Mouse (Mus musculus) adrenal gland, postnatal 4 days (tissue): ENCODE data around the gene Ly6g6c. TPM values are rescaled to one million over a fixed set of nuclear protein-coding genes. Genes with fewer than 3 reads are reported as not detected.
A peak's percentile ranks its signal among the peaks of the same experiment; 100 is the strongest.

Experiments used
- DNase-seq, 2 experiments: peaks; one replicate each; pipeline ENCODE4 v3.0.0; 2021 to 2022; ENCODE audit warnings: low spot score in 2 of 2, mixed read lengths in 2 of 2
- total RNA-seq, 2 experiments: library from RNA; stranded (reverse); gene quantifications; 2 replicates each; pipeline ENCODE4 v1.2.3; 2021

The Ly6g6c gene
- total RNA-seq, 2 experiments from 2014 or later: 0.31 to 0.34 TPM

DNA sequence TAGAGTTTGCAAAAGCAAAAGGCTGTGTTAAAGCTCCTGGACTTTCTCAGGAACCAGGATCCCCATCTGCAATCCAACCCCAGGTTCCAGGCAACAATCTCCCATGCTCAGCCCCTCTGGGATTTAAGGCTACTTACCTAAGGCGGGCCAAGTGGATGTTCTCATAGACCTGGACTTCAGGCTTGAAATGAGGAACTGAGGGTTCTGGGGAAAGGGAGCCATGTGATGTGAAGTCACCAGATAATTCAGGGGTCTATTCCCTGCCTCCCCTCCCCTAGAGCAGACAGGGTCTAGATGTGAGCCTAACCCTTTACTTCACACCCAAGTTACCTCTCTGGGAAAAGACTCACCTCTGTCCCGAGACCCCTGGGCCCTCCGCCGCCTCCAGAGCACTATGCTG is 15.5 kb downstream of the Ly6g6c start:
- no peak for DNase-seq

- DNase-seq: no peak
Observed at GRCm38 (mm10) chr17:35082841-35083576, 17.8 kb downstream of the Ly6g6c start.

GRCm38 (mm10) chr17:35083929-35084497 is 18.8 kb downstream of the Ly6g6c start:
- no peak for DNase-seq

GRCm38 (mm10) chr17:35085208-35085865 is 20.1 kb downstream of the Ly6g6c start, which contains the start of gene Ly6g6f:
Gene Ly6g6f, minus strand, starts transcription at chr17:35085610.
- DNase-seq: no peak

DNA sequence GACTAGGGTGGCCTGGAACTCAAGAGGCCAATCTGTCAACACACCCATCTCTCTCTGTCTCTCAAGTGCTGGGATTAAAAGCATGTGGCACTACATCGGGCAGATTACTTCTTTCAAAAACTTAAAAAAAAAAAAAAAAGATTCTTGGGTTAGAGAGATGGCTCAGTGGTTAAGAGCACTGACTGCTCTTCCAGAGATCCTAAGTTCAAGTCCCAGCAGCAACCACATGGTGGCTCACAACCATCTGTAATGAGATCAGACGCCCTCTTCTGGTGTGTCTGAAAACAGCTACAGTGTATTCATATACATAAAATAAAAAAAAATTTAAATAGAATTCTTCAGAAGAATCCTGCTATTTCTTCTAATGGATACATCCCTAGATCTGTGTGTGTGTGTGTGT is 23.0 kb downstream of the Ly6g6c start:
- DNase-seq: no peak

- DNase-seq: peak; percentile 84 to 87
Observed at GRCm38 (mm10) chr17:35088825-35089644, 23.8 kb downstream of the Ly6g6c start, which contains the start of gene Abhd16a. Gene Abhd16a, plus strand, starts transcription at chr17:35089263.

DNA sequence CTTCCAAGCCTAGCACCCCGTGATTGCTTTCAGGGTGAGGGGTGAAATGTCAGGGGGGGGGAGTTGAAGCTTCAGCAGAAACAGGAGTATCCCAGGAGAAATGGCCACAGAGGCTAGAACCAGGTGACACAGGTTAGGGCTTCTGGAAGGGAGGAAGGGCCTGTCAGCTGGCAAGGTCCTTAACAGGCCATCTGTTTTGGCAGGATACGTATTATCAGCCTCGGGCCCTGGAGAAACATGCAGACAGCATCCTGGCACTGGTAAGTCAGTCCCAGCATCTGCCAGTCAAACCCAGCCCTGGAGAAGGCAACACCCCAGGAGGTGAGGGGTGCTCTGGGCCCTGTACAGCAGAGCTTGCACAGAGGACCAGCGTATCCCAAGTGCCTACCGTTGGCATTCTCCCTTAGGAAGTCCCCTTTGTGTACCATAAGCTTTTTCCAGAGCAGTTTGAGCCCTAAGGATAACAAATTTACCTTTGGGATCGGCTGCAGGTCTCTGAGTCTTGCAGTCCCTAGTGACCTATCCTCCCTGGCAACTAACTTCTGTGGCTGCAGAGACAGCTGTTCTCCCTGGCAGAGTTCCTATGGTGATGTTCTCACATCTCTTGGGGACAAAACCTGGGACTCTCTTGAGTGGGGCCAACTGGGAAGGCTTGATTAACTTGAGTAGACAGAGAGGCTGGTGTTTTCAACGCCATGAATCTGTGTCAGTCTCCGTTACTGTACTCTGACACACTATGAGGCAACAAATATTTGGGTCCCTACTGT is 25.2 kb downstream of the Ly6g6c start:
- no peak for DNase-seq

GRCm38 (mm10) chr17:35092403-35093198 is 27.4 kb downstream of the Ly6g6c start:
- no peak for DNase-seq

DNA sequence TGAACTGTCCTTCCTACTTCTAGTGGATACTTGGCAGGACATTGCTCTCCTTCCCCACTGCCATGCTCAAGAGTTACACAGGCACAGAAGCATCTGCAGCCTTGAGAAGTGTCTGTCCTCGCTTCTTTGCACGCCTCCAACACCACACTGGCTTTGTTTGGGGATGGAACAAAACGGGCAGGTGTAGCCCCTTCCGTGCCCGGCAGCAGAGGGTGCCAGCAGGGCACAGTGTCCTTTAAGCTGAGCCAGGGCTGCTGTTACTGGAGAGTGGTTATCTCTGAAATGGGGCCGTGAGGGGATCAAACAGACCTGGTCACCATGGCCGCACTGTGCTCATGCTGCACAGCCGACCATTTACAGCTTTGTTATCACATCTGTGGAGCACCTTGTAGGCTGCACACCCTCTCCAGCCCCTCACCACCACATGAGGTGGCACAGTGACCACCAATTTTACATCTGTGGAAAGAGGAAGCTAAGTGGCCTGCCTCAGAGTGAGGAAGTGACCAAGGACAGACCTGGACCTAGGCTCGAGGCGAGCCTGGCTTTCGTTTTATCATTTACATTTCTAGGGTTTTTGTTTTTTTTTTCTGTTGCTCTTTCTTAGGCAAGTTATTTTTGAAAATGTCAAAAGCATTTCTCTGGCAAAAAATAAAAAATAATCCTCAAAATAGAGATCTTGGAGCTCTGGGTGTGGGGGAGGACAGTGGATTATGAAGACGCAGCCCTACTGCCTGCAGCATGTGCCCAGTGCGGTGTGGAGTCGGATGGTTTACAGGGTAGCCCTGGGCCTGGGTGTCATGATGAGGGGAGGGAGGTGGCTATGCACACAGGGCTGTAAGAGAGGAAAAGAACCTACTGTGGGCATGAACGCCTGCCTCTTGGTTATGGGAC is 29.5 kb downstream of the Ly6g6c start:
- no peak for DNase-seq

DNA sequence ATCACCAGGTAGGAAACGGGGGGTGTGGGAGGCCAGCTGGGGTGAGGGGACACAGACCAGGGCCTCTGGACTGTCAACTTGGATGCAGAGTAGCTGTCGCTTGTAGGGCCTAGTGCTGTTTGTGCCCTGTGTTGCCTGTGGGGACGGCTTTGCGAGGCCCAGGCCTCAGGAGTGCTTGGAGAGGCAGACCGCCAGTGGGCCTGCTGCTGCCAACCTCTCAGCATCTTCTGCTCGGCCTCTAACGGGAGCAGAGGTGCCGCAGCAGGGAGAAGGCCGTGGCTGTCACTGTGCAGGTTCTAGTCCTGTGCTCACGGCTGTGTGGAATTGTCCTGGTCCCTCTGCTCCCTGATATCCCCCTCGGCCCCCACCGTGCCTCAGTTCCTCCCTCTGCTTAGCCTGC is 31.4 kb downstream of the Ly6g6c start:
- DNase-seq: no peak

DNA sequence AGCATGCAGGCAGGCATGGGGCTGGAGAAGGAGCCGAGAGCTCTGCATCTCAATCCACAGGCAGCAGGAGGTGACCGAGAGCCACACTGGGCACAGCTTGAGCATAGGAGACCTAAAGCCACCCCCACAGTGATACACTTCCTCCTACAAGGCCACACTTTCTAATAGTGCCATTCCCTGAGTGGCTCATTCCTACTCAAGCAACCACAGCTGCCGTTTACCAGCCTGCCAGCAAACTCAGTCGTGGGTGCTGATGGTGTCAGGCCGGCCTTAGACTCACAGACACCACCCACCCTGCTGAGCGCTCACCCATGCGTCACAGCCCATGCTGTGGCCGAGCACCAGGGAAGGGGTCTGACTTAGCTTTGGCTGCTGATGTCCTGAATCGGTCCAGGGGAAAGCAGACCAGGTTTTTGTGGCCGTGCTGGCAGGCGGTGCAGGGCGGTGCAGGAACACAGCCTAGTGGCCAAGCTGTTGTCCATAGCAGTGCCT is 32.0 kb downstream of the Ly6g6c start:
- no peak for DNase-seq

- no peak for DNase-seq
Observed at GRCm38 (mm10) chr17:35100196-35100765, 35.1 kb downstream of the Ly6g6c start.

GRCm38 (mm10) chr17:35101161-35101560 is 36.0 kb downstream of the Ly6g6c start:
- no peak for DNase-seq

GRCm38 (mm10) chr17:35102299-35102698 is 37.1 kb downstream of the Ly6g6c start:
- no peak for DNase-seq

DNA sequence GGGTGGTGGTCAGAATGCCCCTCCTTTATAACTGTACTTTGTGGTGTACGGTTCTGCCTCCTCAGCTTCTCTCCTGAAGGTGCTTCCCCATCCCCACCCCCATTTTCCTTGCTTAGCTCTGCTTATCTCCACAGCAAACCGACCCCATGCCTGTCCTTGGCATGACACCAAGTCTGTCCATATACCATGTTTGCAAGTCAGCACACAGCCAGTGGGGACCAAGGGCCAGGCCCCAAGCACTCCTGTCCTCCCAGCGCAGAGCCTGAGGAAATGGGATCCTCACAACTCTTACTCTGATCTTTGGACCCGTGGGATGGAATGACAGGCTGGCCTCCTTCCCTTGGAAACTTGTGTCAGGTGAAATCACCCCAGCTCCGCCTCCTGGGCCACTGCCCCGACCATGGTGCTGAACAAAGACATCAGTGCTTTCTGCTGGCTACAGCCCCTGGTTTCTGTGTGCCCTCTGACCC is 38.1 kb downstream of the Ly6g6c start:
- no peak for DNase-seq

- no peak for DNase-seq
Observed at GRCm38 (mm10) chr17:35104079-35104478, 38.9 kb downstream of the Ly6g6c start.

GRCm38 (mm10) chr17:35104754-35105153 is 39.6 kb downstream of the Ly6g6c start:
- no peak for DNase-seq

DNA sequence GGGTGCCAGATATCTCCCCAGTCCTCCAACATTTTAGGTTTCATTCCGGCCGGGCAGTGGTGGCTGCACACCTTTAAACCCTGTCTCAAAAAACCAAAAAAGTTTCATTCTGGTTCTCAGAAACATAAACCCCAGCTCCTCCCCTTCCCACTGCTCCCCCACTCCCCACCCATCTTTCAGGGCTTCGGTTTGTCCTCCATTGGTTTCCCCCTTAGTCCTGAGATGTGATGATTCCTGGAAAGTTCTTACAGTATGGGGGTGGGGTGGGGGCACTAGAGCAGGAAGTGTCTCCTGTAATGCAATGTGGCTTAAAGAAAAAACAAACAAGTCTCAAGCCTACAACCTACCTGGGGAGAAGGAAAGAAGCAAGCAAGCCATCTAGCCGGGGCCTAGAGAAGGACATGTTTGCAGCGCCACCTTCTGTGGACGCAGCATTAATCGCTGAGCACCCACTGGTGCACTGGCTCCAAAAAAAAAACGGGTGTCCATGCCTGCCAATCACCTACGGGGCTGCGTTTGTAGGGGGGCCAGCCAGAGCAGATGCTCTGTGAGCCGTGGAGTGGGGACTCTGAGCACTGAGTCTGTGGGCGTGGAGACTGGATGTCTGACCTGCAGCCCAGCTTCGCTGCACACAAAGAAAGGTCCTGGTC is 40.7 kb downstream of the Ly6g6c start:
- no peak for DNase-seq
